Mouse (Mus musculus) testis, adult 2 months (tissue): ENCODE measurements at regions not wholly inside any gene's neighbourhood (a gene's known extent, or its start where the extent isn't known, plus 50 kb on each side); places are given as distances from the start of the nearest gene placed in this dataset.

Source experiments
- CTCF ChIP-seq: fragments of 200-500 bp; IDR thresholded peaks from 2 replicates; pipeline ENCODE4 v1.5.1; 2012; ENCODE audit warnings: low read depth, mild to moderate bottlenecking, inconsistent platforms, low read length, moderate library complexity; ENCODE audit not compliant: control insufficient read depth, insufficient read depth, insufficient replicate concordance
- POLR2A ChIP-seq: fragments of 200-500 bp; IDR thresholded peaks from 2 replicates; pipeline ENCODE4 v1.6.1; 2012; ENCODE audit warnings: low read depth, mild to moderate bottlenecking, inconsistent platforms, low read length, moderate library complexity; ENCODE audit not compliant: control insufficient read depth

- TF ChIP-seq POLR2A = no peak
- TF ChIP-seq CTCF = no peak
Measured at GRCm38 (mm10) chr13:99057293-99057588, 72.9 kb upstream of the 1700024P04Rik start.
